Mouse (Mus musculus) layer of hippocampus, postnatal 25 days (tissue): ENCODE results near the gene Leng9. TPM values are rescaled to one million over a fixed set of nuclear protein-coding genes. Genes with fewer than 3 reads are reported as not detected.
"Not testable (repeated sequence)": the region's sequence is repeated elsewhere in the genome, so short reads cannot be mapped to it uniquely, and the experiment has no call there.

Experiments
- DNase-seq, 2 experiments: peaks; one replicate each; pipeline ENCODE4 v3.0.0; 2022; ENCODE audit warnings: mixed read lengths in 2 of 2, low spot score in 1 of 2; ENCODE audit errors: extremely low spot score in 1 of 2
- total RNA-seq, 2 experiments: library from RNA; stranded (reverse); gene quantifications; 2 replicates each; pipeline ENCODE4 v1.2.3; 2021

The Leng9 gene
- total RNA-seq, result 1 to 10 TPM; 5.3 to 6.0 TPM

DNA sequence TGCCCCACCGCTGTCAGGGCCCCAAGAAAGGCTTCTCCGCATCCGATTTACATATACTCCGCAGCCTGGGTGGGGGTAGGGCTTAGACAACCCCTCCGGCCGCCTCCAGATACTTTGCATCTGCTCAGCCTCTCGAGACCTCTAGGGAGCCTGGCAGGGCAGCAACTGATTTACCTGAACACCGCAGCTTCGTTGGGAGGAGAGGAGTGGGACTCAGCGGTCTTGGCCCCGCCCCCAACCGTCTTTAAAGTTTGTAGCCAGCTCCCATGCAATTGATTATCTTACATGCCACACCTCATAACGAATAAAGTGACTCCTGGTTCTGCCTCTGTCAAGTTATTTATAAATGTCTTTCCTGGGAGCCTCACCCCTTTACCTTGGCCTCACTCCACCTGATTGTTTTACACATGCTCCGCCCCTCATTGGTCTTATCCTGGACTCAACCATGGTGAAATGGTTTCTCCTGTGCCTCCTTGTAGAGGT is at the start of gene Leng9:
Leng9 (minus strand) TSS at position 316 of the 483 bp plus-strand sequence.
- no peak for DNase-seq

DNA sequence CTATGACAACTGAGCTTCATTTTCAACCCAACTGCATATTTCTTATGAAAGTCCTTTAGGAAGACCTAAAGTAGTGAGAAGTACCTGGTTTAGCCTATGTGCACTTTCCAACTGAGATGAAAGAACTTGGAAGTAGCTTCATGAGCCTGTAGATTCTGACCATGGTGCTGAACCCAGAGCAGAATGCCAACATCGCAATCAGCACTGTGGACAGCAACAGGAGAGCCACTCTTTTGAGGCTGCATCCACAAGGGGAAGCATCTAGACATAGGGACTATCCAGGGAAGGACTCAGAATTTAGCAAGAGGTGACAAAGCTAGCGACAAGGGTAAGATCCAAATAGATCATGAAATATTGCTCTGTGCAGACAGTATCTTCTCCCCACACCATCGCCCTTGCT is 28.3 kb upstream of the Leng9 start:
- DNase-seq, result no peak

DNA sequence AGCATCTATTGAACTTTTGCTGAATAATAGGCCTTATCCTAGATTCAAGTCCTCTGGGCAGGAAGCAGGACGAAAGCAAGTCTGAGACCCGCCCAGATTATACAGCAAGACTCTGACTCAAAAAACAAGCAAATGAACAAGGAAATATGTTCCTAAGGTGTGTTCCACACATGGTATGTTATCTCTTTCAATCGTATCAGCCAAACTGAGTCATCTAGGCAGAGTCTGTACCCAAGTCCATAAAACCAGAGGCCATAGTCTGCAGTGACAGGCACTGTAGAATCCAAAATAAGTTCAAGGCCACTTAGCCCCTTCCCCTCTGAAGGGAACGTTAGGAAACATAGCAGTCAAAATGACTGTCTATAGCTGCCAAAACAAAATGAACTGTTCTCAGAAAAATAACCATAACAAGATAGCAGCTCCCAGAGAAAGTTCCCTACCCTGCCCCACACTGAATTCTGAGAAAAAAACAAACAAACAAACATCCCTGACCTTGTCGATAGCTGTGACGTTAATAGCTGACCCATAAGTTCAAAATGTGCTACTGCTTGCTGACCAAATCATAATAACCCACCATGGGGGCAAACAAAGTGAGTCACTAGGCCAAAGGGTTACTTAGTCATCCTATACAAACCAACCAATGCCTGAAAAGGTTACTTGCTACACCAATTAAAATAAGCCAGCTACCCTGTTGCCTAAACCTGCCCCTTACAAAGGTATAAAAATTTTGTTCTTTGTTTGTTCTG is 20.2 kb upstream of the Leng9 start:
- DNase-seq, result no peak

GRCm38 (mm10) chr7:4167098-4167497 is 16.9 kb upstream of the Leng9 start:
- DNase-seq, result no peak

GRCm38 (mm10) chr7:4165286-4165685 is 15.1 kb upstream of the Leng9 start:
- DNase-seq, result no peak

DNA sequence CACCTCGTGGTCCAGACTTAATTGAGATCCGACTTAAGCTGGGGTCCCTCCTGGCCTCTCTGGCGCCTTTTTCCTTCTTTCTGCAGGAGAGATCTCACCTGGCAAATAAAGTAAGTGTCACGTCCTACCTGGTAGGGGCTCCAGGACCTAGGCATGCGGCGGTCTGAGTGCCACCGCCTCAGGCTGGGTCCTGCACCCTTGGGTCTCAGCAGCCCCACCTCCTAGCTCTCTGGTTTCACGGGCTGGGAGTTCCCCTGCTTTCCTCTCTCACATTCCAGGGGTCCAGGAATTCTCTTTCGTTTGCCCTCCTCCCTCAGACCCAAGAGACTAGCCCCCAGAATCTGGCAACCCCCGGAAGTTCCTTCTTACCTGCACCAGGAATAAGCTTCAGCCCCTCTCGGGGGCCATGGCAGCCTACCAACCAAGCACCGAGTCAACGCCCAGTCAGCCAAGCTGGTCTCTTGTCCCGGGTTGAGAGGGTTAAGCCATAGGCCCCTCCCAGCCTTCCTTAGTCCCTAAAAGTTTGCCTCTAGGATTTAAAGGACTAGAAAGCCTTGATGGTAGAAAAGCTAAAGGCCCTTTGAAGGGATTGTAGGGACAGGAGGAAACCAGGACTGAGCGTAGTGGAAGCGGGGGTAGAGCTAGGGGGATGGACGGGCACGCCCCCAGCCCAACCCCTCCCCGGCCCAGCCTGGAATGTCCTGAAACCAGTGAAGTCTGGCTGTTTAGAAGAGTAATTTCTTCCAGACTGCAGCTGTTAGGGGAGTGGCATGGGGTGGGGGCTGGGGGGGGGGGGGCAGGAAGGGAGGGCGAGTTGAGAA is 14.1 kb upstream of the Leng9 start, which contains the start of gene Cdc42ep5:
Cdc42ep5 (minus strand) TSS at position 771 of the 821 bp plus-strand sequence.
- DNase-seq, result no peak

DNA sequence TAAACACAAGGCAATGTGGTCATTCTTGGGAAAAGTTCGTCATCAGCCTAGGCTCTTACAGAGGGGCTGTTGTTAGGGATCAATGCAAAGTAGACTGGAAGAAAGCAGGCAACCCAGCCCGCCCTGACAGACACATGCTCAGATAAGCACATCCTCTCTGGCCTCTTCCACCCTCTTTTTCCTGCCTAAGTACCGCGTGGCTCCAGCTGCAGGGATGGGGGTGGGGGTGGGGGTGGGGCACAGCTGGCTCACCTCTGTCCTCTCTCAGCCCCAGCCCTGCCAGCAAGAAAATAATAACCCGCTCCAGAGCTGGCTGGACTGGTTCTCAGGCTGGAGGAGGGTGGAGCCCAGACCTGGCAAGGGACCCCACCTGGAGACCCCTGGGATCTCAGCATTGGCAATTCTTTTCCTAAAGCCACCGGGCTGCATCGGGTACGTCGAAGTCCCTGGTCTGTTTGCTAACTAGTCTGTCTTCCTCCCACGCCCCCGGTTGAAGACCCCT is 13.4 kb upstream of the Leng9 start:
- no peak for DNase-seq

DNA sequence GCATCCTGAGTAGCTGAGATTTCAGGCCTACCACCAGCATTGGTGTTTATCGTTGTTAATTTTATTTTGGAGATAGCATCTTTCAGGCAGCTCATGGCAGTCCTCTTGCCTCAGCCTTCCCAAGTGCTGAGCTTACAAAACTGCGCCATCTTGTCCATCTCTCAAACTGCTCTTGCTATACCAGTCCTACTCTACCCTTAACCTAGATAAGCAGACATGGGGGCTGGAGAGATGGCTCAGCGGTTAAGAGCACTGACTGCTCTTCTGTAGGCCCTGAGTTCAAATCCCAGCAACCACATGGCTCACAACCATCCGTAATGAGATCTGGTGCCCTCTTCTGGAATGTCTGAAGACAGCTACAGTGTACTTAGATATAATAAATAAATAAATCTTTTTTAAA is 11.4 kb upstream of the Leng9 start:
- DNase-seq, result not testable (repeated sequence)

DNA sequence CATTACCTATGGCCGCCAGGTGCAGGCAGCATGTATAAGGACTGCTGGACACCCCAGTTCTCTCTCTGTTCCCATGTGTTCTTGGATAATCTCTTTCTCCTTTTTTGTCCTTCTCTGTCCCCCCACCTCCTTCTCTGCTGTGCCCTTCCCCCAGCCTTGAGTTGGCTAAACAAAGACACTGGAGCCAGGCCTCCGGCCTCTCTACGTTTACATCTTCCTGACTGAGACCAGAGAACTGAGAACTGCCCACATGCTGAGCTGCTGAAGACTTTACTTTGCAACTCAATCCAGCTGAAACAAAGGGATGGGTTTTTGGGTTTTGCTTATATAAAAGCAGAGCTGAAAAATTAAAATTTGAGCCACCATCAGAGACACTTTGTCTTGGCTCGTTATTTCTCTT is 4.8 kb upstream of the Leng9 start:
- no peak for DNase-seq

- no peak for DNase-seq
Observed at GRCm38 (mm10) chr7:4154356-4154755, 4.2 kb upstream of the Leng9 start.

GRCm38 (mm10) chr7:4151241-4151640 is 1.1 kb upstream of the Leng9 start:
- no peak for DNase-seq

GRCm38 (mm10) chr7:4150811-4151221 is 642 bp upstream of the Leng9 start:
- no peak for DNase-seq

GRCm38 (mm10) chr7:4149209-4150054 is 742 bp downstream of the Leng9 start:
- DNase-seq, result peak; percentile 74 to 88

- DNase-seq, result no peak
Observed at GRCm38 (mm10) chr7:4148341-4149208, 1.6 kb downstream of the Leng9 start.

- no peak for DNase-seq
Observed at GRCm38 (mm10) chr7:4147836-4148235, 2.3 kb downstream of the Leng9 start.

DNA sequence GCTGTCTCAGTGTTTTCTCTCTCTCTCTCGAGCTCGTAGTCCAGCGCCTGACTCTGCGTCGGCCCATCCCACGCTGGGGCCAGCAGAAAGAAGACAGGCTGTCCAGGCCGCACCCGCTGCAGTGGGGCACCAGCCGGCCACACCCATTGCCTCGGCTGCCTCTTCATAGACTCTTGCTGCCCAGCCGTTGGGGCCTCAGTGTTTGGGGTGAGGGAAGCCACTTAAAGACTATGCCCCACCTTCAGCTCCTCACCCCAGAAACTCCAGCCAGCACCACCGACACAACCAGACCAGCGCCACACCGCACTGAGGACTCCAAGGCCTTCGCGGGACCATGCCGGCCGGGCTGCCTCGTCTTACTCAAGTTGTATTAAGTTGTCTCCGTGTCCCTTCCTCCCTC is 2.8 kb downstream of the Leng9 start:
- DNase-seq, result no peak

GRCm38 (mm10) chr7:4146241-4147180 is 3.7 kb downstream of the Leng9 start:
- DNase-seq, result no peak

- no peak for DNase-seq
Observed at GRCm38 (mm10) chr7:4145552-4146190, 4.5 kb downstream of the Leng9 start.
